Mouse (Mus musculus): Measurements from ENCODE around the gene Myl3. TPM values are rescaled to one million over a fixed set of nuclear protein-coding genes. Genes with fewer than 3 reads are reported as not detected.

Myl3 gene
- polyA plus RNA-seq, 1 experiment = not detected

- peak overlapping the region; percentile 63 for H3K4me3 ChIP-seq (ENCODE audit: insufficient read depth, low read length)
- no peak for TF ChIP-seq POLR2A (IDR thresholded peaks at IDR 0.05; ENCODE audit: borderline replicate concordance, low read depth, low read length)
- peak; percentile 60; the same call in 1 of the 2 replicates for TF ChIP-seq CTCF (IDR thresholded peaks at IDR 0.05; ENCODE audit: low read depth, low read length)
- peak overlapping the region; percentile 14; the same call in 1 of the 2 replicates for H3K27ac ChIP-seq (ENCODE audit: insufficient read depth, low read depth, low read length)
- H3K4me1 ChIP-seq (ENCODE audit: control insufficient read depth, insufficient read depth, low read length) = peaks cover 23% of the 10 kb centered on the region
These were observed 31.9 kb upstream of the Myl3 start for GRCm38 (mm10) chr9:110709640-110710258.

- H3K4me3 ChIP-seq (ENCODE audit: insufficient read depth, low read length) = no peak overlapping the region
- TF ChIP-seq CTCF (IDR thresholded peaks at IDR 0.05; ENCODE audit: low read depth, low read length) = no peak
- no peak for TF ChIP-seq POLR2A (IDR thresholded peaks at IDR 0.05; ENCODE audit: borderline replicate concordance, low read depth, low read length)
- peaks cover 20% of the 10 kb centered on the region for H3K4me1 ChIP-seq (ENCODE audit: control insufficient read depth, insufficient read depth, low read length)
- H3K27ac ChIP-seq (ENCODE audit: insufficient read depth, low read depth, low read length) = no peak overlapping the region
These were observed 30.1 kb upstream of the Myl3 start for GRCm38 (mm10) chr9:110711532-110711931.

GRCm38 (mm10) chr9:110711996-110712395 is 29.7 kb upstream of the Myl3 start:
- TF ChIP-seq CTCF (IDR thresholded peaks at IDR 0.05; ENCODE audit: low read depth, low read length) = no peak
- no peak for TF ChIP-seq POLR2A (IDR thresholded peaks at IDR 0.05; ENCODE audit: borderline replicate concordance, low read depth, low read length)
- Histone ChIP-seq H3K4me3 (ENCODE audit: insufficient read depth, low read length) (no peak overlapping the region), H3K4me1 (ENCODE audit: control insufficient read depth, insufficient read depth, low read length) (peaks cover 17% of the 10 kb centered on the region), H3K27ac (ENCODE audit: insufficient read depth, low read depth, low read length) (no peak overlapping the region)

GRCm38 (mm10) chr9:110712545-110712944 is 29.1 kb upstream of the Myl3 start:
- Histone ChIP-seq H3K4me1 (ENCODE audit: control insufficient read depth, insufficient read depth, low read length) (peaks cover 11% of the 10 kb centered on the region), H3K4me3 (ENCODE audit: insufficient read depth, low read length) (no peak overlapping the region), H3K27ac (ENCODE audit: insufficient read depth, low read depth, low read length) (no peak overlapping the region)
- TF ChIP-seq CTCF (IDR thresholded peaks at IDR 0.05; ENCODE audit: low read depth, low read length) = no peak
- TF ChIP-seq POLR2A (IDR thresholded peaks at IDR 0.05; ENCODE audit: borderline replicate concordance, low read depth, low read length) = no peak

- TF ChIP-seq POLR2A (IDR thresholded peaks at IDR 0.05; ENCODE audit: borderline replicate concordance, low read depth, low read length) (no peak), CTCF (IDR thresholded peaks at IDR 0.05; ENCODE audit: low read depth, low read length) (no peak)
- no peak overlapping the region for H3K27ac ChIP-seq (ENCODE audit: insufficient read depth, low read depth, low read length)
- peaks cover 10% of the 10 kb centered on the region for H3K4me1 ChIP-seq (ENCODE audit: control insufficient read depth, insufficient read depth, low read length)
- no peak overlapping the region for H3K4me3 ChIP-seq (ENCODE audit: insufficient read depth, low read length)
These were observed 28.3 kb upstream of the Myl3 start for GRCm38 (mm10) chr9:110713389-110713788.

GRCm38 (mm10) chr9:110715426-110715825 is 26.2 kb upstream of the Myl3 start:
- Histone ChIP-seq H3K4me3 (ENCODE audit: insufficient read depth, low read length) (no peak overlapping the region), H3K4me1 (ENCODE audit: control insufficient read depth, insufficient read depth, low read length) (peaks cover 4% of the 10 kb centered on the region), H3K27ac (ENCODE audit: insufficient read depth, low read depth, low read length) (no peak overlapping the region)
- TF ChIP-seq POLR2A (IDR thresholded peaks at IDR 0.05; ENCODE audit: borderline replicate concordance, low read depth, low read length) = no peak
- no peak; the same call in 1 of the 2 replicates for TF ChIP-seq CTCF (IDR thresholded peaks at IDR 0.05; ENCODE audit: low read depth, low read length)

- H3K4me1 ChIP-seq (ENCODE audit: control insufficient read depth, insufficient read depth, low read length) = no peaks in the 10 kb centered on the region
- no peak overlapping the region for H3K27ac ChIP-seq (ENCODE audit: insufficient read depth, low read depth, low read length)
- TF ChIP-seq CTCF (IDR thresholded peaks at IDR 0.05; ENCODE audit: low read depth, low read length) = no peak
- TF ChIP-seq POLR2A (IDR thresholded peaks at IDR 0.05; ENCODE audit: borderline replicate concordance, low read depth, low read length) = no peak
- H3K4me3 ChIP-seq (ENCODE audit: insufficient read depth, low read length) = no peak overlapping the region
These were observed 24.9 kb upstream of the Myl3 start for GRCm38 (mm10) chr9:110716775-110717174.

GRCm38 (mm10) chr9:110718071-110718470 is 23.6 kb upstream of the Myl3 start:
- TF ChIP-seq POLR2A (IDR thresholded peaks at IDR 0.05; ENCODE audit: borderline replicate concordance, low read depth, low read length) (no peak), CTCF (IDR thresholded peaks at IDR 0.05; ENCODE audit: low read depth, low read length) (no peak)
- H3K4me1 ChIP-seq (ENCODE audit: control insufficient read depth, insufficient read depth, low read length) = no peaks in the 10 kb centered on the region
- no peak overlapping the region for H3K4me3 ChIP-seq (ENCODE audit: insufficient read depth, low read length)
- H3K27ac ChIP-seq (ENCODE audit: insufficient read depth, low read depth, low read length) = no peak overlapping the region

GRCm38 (mm10) chr9:110718810-110719209 is 22.9 kb upstream of the Myl3 start:
- no peak overlapping the region for H3K4me3 ChIP-seq (ENCODE audit: insufficient read depth, low read length)
- TF ChIP-seq POLR2A (IDR thresholded peaks at IDR 0.05; ENCODE audit: borderline replicate concordance, low read depth, low read length) = no peak
- TF ChIP-seq CTCF (IDR thresholded peaks at IDR 0.05; ENCODE audit: low read depth, low read length) = no peak

GRCm38 (mm10) chr9:110719977-110720376 is 21.7 kb upstream of the Myl3 start:
- Histone ChIP-seq H3K4me1 (ENCODE audit: control insufficient read depth, insufficient read depth, low read length) (no peaks in the 10 kb centered on the region), H3K27ac (ENCODE audit: insufficient read depth, low read depth, low read length) (no peak overlapping the region), H3K4me3 (ENCODE audit: insufficient read depth, low read length) (no peak overlapping the region)
- no peak for TF ChIP-seq CTCF (IDR thresholded peaks at IDR 0.05; ENCODE audit: low read depth, low read length)
- no peak for TF ChIP-seq POLR2A (IDR thresholded peaks at IDR 0.05; ENCODE audit: borderline replicate concordance, low read depth, low read length)

More at GRCm38 (mm10) chr9:110718810-110719209, 22.9 kb upstream of the Myl3 start:
- H3K4me1 ChIP-seq (ENCODE audit: control insufficient read depth, insufficient read depth, low read length) = no peaks in the 10 kb centered on the region
- no peak overlapping the region for H3K27ac ChIP-seq (ENCODE audit: insufficient read depth, low read depth, low read length)
